Mouse (Mus musculus) stomach, postnatal 0 days (tissue): Measurements from ENCODE around the gene Whamm.

Experiments used
- CTCF ChIP-seq: IDR thresholded peaks from 2 replicates; pipeline ENCODE4 v1.5.1; 2016; ENCODE audit warnings: antibody characterized with exemption, low read depth, mild to moderate bottlenecking, moderate library complexity
- EP300 ChIP-seq: optimal IDR thresholded peaks from 2 replicates; pipeline ENCODE3; 2016; ENCODE audit warnings: antibody characterized with exemption

DNA sequence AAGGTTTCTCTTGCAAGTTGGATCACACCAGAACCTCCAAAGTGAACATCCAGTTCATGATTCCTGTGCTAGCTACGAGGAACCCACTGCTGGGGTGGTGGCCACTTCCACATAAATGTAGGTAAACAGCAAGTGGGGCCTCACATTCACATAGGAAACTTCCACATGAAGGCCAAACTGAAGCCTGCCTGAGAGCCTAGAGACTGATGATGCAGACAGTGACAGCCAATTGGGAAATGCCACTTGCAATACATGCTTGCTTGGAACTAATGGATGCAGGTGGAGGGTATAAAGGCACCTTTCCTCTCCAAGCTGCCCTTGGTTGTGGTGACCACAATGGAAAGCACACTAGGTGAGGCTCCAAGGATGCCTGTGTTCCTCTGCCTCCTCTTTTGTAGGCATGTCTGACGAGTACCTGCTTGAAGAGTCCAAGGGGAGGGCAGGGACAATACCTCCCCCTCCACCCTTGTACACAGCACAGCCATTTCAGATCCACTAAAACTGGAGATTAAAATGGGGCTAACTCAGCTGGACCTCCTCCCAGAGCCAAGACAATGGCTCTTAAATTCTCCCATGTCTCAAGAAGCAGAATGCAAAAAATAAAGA lies 32.9 kb upstream of the Whamm start:
- TF ChIP-seq CTCF (no peak), EP300 (no peak)
